Mouse (Mus musculus): Measurements from ENCODE around the gene Dicer1.
A peak's percentile ranks its signal among the peaks of the same experiment; 100 is the strongest.
"Not testable (repeated sequence)": the region's sequence is repeated elsewhere in the genome, so short reads cannot be mapped to it uniquely, and the experiment has no call there.

Dicer1 gene

DNA sequence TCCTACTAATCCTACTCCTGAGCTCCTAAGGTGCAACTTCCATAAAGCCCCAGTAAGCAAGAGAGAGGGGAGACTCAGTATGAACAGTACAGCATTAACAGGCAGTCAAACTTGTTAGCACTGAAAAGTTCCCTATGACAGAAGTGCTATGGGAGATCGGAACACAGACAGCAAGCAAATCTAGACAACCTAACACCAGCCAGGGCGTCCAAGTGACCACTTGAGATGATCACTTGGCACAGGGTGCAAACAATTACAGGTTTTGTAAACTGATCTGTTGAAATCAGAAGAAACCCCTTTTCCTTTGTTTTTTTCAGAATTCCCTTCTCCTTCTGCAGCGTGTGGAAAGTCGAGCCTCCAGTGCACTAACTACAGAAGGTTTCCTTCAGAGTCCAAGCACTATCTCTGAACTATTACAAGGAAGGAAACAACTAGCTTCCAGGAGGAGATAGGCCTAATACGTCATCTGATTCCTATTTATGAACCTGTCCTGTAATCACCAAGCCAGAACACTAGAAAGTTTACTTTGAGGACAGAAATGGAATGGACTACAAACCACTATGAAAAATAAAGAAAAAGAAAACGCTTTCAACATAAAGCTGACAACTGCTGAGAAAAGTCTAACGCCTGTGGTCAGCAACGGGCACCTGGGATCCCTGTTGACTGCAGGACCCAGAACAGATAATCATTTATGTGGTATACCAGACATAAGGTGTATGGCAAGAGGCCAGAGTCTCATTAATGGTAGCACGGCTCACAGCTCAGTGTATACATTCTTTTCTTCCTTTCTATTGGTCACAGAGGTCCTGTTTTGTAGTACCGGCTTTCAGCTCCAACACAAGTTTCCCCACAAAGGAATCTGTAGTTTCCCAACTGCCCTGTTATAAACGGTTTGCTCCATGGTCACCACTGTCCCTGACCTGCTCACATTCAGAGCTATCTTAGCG, 10.6 kb downstream of the Dicer1 start:
- no peak for DNase-seq

DNA sequence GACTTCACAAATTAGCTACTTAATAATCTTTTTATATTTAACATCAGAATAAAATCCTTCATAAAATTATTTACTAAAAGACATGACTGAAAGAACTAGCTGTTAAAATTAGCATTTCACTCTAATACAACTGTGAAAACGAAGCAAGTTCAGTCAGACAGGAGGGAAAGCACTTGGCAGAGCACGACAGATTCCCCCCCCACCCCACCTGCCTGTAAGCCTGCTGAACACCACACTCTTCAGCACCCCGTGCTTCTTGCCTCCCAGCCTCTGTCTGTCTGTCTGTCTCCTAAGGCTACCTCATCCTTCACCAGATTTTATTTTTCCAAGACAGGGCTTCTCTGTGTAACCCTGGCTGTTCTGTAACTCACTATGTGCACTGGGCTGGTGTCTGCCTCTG, 12.8 kb downstream of the Dicer1 start:
- no peak for DNase-seq

DNA sequence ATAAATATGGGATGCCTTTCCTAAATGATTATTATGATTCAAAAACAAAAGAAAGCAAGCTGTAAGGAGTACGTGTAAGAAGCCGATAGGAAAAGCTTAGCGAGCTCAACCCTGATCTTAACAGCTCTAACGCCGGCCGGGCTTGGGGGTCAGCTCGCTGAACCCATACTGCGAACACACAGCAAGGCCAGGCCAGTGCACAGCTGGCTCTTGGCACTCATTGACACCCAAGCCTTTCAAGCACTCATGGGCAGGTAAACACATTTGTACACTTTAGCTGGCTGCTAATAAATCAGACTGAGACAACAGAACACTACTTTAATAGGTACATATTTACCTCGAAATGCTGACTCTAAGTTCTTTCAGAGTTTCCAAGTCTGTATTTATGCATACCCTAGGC, 13.3 kb downstream of the Dicer1 start:
- DNase-seq: no peak

DNA sequence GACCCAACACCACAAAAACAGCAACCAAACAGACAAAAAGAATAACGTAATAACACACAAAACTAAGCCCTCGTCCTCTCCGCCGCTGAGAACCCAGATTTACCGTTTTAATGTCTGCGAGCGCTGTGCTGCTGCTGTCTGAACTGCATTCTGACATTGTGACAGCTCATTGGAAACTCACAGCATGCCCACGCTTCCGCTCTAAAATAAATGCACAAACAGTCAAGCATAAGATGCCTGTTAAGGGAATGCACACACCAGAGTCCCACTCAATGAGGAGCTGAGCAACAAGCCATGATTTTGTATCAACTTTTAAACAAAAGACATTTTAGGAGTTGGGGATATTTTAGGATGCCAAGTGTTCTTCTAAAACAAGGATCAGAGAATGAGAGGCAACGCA, 14.1 kb downstream of the Dicer1 start:
- DNase-seq: no peak

DNA sequence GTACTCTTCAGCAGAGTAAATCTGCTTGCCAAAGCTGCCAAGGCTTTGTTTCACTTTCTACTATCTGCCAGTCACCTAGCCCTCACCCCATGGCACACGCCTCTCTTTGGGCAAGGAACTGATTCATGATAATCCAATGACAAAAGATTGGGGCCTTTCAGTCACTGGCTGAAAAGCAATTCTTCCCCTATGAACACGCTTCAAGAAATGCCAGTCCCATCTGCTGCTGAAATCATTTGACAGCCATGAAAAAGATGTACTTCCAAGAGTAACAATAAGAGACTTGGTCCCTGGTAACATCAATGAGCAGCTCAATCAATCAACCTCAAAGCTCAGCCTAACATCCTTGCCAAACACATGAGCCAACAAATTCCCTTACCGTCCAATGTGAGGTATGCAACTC, 15.8 kb downstream of the Dicer1 start:
- no peak for DNase-seq

DNA sequence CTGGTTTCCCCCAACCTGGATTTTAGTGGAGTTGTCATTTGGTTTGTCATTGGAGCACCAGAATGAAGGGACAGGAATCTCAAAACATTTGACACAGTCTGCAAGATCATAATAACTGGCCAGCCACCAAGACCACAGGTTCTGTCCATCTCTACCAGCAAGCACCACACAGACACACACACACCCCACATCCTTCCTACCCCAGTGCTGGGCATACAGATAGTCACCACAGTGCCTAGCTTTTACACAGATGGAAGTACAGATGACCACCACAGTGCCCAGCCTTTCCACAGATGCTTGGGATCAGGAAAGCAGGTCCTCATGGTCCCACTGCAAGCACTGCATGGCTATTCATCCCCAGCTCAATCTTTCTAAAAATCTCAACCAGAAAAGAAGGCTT, 18.6 kb downstream of the Dicer1 start:
- DNase-seq: no peak

DNA sequence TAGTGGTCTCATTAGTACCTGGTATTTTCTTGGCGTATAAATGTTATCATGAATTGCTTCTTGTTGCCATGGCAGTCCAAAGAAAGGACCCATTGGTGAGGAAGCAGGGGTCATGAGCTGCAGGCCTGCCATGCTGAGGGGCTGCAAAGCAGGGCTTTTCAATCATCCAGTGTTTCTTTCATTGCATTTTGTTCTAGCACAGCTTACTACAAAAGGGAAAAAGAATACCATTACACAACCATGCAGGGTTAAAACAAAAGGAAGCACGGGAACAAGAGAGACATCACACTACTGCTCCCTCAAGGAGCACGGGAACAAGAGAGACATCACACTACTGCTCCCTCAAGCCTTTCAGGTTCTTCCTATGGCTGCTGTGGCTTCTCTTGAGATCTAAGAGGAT, 20.0 kb downstream of the Dicer1 start:
- DNase-seq: no peak

DNA sequence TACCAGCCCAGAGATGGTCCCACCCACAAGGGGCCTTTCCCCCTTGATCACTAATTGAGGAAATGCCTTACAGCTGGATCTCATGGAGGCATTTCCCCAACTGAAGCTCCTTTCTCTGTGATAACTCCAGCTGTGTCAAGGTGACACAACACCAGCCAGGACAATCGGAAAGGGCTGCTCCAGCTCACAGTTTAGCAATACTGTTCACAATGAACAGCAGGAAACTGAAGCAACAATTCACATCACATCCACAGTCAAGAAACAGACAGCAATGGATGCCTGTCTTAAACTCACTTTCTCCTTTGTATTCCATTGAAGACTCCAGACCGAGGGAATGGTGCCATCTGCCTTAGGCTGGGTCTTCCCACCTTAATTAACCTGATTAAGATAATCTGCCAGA, 25.3 kb downstream of the Dicer1 start:
- DNase-seq: not testable (repeated sequence)

DNA sequence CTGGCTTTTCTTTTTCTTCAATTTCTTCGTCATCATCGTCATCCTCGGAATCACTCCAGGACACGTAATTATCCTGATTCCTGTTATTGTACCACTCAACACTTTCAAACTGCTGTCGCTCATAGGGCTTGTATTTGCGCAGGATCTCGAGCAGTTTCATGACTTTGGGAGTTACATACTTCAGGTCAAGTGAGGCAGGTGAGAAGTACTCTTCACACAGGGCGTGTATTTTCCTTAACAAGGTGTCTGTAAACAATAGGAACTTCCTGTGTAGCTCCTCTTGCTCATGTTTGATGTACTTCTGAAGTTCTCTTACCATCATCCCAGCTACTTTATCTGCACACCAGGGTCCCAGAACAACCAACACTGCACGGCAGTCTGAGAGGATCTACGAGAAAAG, 29.7 kb downstream of the Dicer1 start:
- no peak for DNase-seq

DNA sequence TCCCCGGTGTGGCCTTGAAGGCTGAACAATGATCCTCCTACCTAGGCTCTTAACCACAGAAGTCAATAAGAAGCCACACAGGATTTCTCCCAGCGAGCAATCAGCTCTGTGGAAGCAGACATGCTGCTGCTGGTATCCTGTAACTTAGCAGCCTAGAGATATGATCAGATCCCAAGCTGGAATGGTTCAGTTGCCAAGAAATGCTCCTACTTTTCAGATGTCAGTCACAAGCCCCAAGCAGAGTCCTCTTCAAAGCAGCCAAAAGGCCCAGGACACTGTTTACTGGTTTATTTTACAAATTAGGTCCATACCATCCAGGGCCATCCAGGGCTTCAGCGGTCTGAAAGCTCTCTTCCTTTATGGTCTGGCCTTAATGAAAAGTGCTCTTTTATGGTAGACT, 30.7 kb downstream of the Dicer1 start:
- no peak for DNase-seq

DNA sequence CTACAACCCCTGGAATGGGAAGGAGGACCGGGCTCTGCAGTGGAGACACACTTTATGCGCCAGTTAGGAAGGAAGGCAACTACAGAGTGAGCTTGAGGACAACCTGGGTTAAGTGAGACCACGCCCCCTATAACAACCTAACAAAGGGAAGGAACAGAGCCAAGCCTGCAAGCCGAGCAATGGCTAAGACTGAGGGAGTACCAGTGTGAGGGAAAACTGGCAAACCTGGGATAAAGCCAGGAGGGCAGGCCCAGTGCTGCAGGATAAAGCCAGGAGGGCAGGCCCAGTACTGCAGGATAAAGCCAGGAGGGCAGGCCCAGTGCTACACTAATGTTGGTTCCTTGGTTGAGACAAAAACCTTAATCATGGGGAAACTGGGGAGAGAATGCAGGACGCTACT, 32.8 kb downstream of the Dicer1 start:
- DNase-seq: no peak

DNA sequence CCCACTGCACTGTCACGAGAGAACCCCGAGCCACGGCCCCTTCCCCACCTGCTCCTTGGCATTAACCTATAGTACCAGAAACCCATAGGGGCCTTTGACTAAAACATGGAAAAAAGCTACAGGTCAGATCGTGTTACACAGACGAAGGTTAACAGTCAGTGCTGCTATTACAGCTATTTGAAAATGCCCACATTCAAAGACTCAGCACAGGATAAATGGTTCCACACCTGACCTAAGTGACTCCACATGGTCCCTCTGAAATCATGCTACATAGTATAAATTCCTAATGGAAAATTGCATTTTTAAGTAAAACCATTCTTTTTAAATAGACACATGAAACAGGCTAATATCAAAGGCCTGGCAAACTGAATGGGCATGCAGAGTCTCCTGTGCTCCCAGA, 35.3 kb downstream of the Dicer1 start:
- no peak for DNase-seq

DNA sequence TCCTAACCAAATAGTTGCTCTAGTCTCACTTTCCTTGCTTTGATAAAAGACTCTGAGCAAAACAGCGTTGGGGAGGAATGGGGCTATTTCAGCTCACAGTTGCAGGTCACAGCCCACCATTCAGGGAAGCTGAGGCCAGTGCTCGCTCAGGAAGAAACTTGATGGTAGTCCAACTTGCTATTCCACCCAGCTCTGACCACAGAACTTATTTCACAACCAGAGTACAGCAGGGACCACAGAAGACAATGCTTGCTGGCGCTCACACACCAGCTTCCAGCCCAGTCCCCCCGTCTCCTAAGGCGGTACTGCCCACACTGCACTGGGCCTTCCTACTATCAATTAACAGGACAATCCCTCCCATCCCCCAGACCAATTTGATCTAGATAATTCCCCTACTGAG, 36.3 kb downstream of the Dicer1 start:
- no peak for DNase-seq

DNA sequence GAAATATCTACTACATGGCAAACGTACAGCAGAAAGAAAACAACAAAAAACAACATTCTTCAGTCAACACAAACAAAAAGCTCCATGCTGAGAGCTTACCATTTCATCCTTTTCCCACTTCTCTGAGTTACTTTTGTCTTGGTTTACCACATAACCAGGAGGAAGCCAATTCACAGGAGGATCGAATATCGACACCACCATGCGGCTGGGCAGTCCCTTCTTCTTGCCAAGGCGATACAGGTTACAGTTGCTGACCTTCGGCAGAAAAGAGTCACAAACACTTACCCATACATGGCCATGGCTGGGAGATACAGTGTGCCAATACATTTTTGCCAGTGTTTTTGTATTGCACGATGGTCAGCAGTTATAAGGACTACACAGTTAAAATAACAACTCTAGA, 51.5 kb downstream of the Dicer1 start:
- no peak for DNase-seq

DNA sequence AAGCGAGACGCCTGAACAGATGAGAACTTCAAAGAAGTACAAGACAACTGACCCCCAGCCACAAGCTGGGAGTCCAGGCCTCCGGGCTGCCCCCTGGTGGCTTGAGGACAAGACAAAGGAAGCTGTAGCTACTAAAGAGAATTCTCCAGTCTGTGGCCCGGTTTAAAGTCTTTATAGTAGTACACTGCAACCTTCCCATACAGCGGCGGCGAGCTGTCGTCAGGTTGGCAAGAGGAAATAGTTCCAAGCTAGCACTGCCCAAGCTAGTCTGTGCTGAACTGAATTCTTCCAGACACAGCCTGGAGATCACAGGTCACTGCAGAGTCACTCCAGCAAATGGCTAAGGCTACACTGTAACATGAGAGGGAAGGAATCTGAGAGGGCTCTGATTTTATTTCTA, 52.0 kb downstream of the Dicer1 start:
- peak in 1 of 2 experiments; percentile 20 for DNase-seq

DNA sequence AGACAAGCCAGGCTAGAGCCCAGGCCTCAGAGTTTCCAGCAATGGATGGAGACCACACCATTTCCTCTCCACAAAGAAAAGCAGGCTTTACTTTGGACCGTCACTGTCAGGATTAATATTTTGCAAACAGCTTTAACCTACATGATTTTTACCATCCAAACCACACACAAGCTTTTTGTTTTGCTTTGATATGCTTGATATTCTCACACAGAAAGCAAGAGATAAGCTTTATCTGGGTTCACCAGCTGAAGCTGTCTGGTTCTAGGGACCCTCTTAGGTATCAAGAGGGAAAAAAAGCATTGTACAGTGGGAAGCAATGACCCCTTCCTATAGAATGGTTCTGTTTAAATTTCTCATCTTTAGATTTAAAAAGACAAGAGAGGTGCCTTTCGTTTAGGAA, 56.2 kb downstream of the Dicer1 start:
- DNase-seq: no peak

DNA sequence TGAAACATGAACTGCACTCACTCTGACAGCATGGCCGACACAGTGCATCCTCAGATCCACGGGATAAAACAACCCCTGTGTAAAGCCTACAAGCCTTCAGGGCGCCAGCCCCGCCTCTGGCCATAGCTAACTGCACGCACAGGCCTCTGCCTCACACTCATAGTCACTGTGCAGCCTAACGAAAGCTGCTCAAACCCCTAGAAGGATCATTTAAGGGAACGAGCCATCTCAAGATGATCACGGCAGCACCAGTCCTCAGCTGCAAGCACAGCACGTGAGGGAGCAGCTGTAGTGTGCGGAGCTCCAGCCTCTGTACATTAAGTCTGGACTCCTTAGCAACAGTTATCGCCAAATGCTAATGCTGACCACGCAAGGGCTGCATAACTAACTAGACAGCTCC, 58.9 kb downstream of the Dicer1 start:
- DNase-seq: no peak

DNA sequence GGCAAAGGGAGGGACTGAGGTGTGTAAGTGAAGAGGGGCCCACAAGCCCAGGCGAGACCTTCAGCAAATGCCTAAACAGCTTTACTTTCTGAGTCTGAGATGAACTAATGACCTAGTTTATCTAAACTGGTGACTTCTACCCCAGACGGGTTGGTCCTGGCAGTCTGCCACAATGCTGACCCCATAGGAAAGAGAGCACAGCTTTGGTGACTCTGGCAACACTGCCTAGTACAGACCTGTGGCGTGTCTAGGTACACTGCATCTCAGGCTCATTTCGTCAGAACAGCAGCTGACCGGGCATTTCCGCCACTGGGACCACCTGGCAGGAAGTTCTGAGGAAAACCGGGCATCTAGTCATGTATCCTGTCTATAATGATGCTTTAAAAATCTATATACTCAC, 61.3 kb downstream of the Dicer1 start:
- no peak for DNase-seq

DNA sequence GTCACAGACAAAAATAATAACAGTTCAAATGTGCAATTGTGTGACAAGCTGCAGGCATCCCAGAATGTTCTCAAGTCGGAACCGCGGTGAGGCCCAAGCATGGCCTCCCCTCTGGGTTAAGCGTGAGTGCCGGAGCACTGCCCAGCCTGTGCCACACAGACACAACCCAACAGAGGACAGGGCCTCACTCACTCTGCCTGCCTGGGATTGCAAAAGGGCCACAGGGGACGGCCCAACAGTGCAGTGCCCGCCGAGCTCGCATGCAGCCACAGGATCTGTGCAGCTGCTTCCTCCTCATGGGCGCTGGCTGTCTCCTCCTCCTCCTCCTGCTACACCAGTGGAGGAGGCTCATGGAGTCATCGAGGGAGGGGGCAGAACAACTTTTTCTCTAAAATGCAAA, 62.9 kb downstream of the Dicer1 start:
- DNase-seq: no peak

DNA sequence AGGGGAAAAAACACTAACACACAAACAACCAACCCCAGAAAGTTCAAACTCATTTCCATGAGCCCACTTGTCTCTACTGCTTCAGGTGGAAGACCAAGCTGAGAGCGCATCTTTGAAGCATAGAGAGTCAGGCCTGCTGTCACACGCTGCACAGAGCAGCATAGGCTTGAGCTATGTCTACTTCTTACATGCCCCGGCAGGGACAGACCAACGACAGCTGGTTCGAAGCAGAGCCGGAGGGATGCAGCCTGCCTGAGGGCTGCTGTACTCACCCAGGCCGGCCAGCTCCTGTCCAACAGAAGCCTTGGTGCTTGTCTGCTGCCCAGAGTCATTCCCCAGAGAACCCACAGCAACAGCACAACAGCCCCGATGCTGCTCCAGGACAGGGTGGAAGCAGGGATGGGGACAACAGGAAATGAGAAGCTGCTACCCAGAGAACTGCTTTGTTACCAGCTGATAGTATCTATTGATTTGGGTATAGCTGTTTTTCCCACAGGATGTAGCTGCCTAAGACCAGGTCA, 67.3 kb downstream of the Dicer1 start:
- DNase-seq: no peak

DNA sequence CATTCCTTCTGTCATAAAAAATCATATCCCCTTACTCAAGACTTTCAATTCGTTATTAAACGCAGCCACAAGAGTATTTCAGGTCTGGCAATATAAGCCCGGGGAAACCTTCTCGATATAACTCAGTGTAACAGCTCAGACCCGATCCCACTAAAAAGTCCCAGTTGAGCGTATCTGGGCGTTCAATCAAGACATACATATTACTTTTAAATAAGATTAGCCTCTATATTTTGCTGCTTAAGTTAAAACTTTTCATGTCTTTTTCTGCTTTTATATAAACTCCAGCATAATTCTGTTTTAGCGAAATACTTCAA, 72.0 kb downstream of the Dicer1 start:
- no peak for DNase-seq

DNA sequence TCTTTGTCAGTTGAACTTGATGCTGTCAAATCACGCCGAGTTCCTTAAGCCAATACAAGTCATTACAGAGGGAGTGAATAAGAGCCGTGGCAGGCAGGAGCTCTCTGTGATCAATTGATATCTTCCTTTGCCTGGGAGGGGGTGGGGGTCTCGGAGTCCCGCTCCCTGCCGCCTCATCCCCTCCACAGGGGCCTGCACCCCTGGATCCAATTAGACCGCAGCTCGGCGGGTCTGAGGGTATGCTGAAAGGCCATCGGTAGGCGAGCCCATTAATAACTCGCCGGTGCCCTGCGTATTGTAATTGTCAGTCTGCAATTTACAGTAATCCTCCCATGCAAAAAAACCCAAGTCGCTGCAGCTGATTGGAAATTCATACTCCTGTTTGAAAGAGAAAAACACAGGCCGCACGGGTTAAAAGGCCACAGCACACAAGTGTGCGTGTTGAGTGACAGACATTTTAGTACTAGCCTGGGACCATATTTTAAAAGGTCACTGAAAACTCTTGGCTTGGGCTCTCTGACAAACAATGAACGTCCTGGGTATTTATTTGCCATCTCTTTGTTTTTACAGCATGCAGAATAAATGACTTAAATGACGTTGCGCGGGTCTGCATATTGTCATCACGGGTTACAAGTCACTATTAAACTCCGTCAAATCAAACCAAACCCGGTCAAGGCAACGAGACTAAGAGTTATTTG, 72.5 kb downstream of the Dicer1 start:
- no peak for DNase-seq

DNA sequence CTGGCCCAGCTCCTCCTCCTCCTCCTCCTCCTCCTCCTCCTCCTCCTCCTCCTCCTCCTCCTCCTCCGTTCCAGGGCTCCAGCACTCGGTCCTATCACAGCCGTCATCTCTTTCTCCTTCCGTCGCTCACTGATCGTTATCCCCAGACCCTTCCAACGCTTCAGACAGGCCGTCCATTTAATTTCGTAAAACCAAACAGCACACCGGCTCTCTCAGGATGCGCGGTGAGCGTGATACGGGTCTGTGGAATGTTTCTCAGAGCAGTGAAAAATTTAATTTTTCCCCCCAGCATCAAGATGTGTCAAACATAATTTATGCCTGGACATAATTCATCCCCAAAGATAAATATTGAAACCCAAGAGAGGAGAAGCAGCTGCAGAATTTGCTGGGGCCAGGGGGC, 73.3 kb downstream of the Dicer1 start:
- DNase-seq: no peak

DNA sequence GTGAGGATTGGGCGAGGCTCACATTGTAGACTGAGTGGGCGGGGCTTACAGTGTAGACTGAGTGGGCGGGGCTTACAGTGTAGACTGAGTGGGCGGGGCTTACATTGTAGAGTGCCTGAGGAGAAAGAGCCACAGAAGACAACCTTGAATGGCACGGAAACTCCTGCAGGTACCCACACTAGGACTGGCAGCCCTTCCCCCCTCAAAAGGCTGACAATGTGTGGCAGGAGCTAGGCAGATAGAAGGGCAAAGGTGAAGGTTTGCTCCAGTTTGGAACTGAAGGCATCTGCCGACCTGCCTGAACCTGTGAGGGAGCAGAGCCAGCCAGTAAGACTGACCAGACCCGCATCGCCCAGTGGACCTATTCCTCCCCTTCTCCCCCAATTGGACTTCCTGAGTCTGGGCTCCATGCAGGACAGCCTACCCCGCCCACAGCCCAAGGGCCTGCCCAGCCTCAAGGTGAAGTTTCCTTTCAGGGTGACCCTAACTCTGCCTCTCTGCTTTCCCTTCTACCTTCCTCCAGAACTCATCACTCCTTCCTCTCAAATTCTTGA, 74.3 kb downstream of the Dicer1 start:
- DNase-seq: no peak
